Mouse (Mus musculus) liver, embryonic 14.5 days (tissue): ENCODE measurements around the gene Mvk. TPM values are rescaled to one million over a fixed set of nuclear protein-coding genes. Genes with fewer than 3 reads are reported as not detected.

Experiments
- ATAC-seq: fragments of 200-750 bp; cut with Nextera tagmentation; 2 replicates; pipeline ENCODE4 v1.8.0; 2017; ENCODE audit warnings: moderate number of reproducible peaks, mild to moderate bottlenecking, moderate library complexity; ENCODE audit not compliant: insufficient read depth
- DNase-seq, 3 experiments: peaks; one replicate each; pipeline ENCODE4 v3.0.0-alpha.2; 2012 to 2013; ENCODE audit warnings: low read depth in 3 of 3, low spot score in 3 of 3
- H3K27ac ChIP-seq: fragments of 300-500 bp; sonication (generic); 2 replicates; pipeline ENCODE4 v1.5.1; 2014; ENCODE audit warnings: moderate library complexity, mild to moderate bottlenecking, control low read depth, inconsistent platforms
- H3K27me3 ChIP-seq: fragments of 300-500 bp; sonication (generic); 2 replicates; pipeline ENCODE4 v1.6.1; 2014; ENCODE audit warnings: mild to moderate bottlenecking, low read length, moderate library complexity; ENCODE audit not compliant: control insufficient read depth, insufficient read depth
- H3K36me3 ChIP-seq: fragments of 300-500 bp; sonication (generic); replicated peaks from 2 replicates; pipeline ENCODE4 v1.6.1; 2014; ENCODE audit warnings: low read depth; ENCODE audit not compliant: control insufficient read depth, insufficient read depth
- H3K4me1 ChIP-seq, 2 experiments: fragments of 200-500 bp in 1 of 2; fragments of 300-500 bp in 1 of 2; sonication (generic) in 1 of 2; replicated peaks; 2 replicates each; pipeline ENCODE4 v1.6.1; 2012 to 2014; ENCODE audit warnings: antibody characterized with exemption in 1 of 2, inconsistent platforms in 1 of 2, low read length in 1 of 2; ENCODE audit not compliant: control insufficient read depth in 2 of 2, insufficient read depth in 2 of 2
- H3K4me2 ChIP-seq: fragments of 300-500 bp; sonication (generic); 2 replicates; pipeline ENCODE4 v1.6.1; 2014; ENCODE audit warnings: low read depth, mild to moderate bottlenecking, control low read depth, moderate library complexity
- H3K4me3 ChIP-seq, 2 experiments: fragments of 200-500 bp in 1 of 2; fragments of 300-500 bp in 1 of 2; sonication (generic) in 1 of 2; 2 replicates each; pipeline ENCODE4 v1.5.1; 2012 to 2014; ENCODE audit warnings: low read depth in 2 of 2, low read length in 2 of 2, mild to moderate bottlenecking in 2 of 2, control low read depth in 1 of 2, inconsistent platforms in 1 of 2, moderate library complexity in 1 of 2; ENCODE audit not compliant: insufficient read depth in 1 of 2
- H3K9ac ChIP-seq: fragments of 300-500 bp; sonication (generic); replicated peaks from 2 replicates; pipeline ENCODE4 v1.6.1; 2014; ENCODE audit warnings: mild to moderate bottlenecking, control low read depth, moderate library complexity
- H3K9me3 ChIP-seq: fragments of 300-500 bp; sonication (generic); 2 replicates; pipeline ENCODE4 v1.6.1; 2016; ENCODE audit warnings: low read length, mixed read lengths; ENCODE audit not compliant: control insufficient read depth
- CTCF ChIP-seq: IDR thresholded peaks from 2 replicates; pipeline ENCODE4 v1.5.1; 2016; ENCODE audit warnings: antibody characterized with exemption, low read depth, control low read depth
- EP300 ChIP-seq: IDR thresholded peaks from 2 replicates; pipeline ENCODE4 v1.6.1; 2016; ENCODE audit warnings: antibody characterized with exemption, low read depth
- WGBS: fragments of 180-500 bp; shearing (Covaris S2); extraction: QIAGEN DNeasy Blood & Tissue Kit; methylation state at CpG from one replicate; pipeline ENCODE4 v1.1.7; 2014; ENCODE audit not compliant: insufficient replicate concordance; 5-methylcytosine and 5-hydroxymethylcytosine counted together
- polyA plus RNA-seq, 2 experiments: library from polyadenylated mRNA; depleted of rRNA in 1 of 2; stranded (reverse) in 1 of 2; unstranded in 1 of 2; fragments of >200 nt; fragmentation: Nextera tagmentation in 1 of 2; extraction: Ambion mirVana in 1 of 2; gene quantifications; 2 replicates each; pipeline versions ENCODE4 v1.2.1 to v1.2.3; 2012 to 2014

Gene Mvk
- polyA plus RNA-seq, 2 experiments, result 20.2 to 32.6 TPM

GRCm38 (mm10) chr5:114490241-114490640 lies 46.2 kb downstream of the Mvk start:
- Histone ChIP-seq H3K9me3 (no peaks in the 10 kb centered on the region), H3K27me3 (no peaks in the 10 kb centered on the region), H3K4me3 (no peak overlapping the region), H3K9ac (no peak overlapping the region), H3K36me3 (no peaks in the 10 kb centered on the region), H3K4me1 (no peaks in the 10 kb centered on the region), H3K4me2 (no peak overlapping the region), H3K27ac (no peak overlapping the region)
- ATAC-seq (no peak), DNase-seq (no peak)
- 82% methylated on average over 8 of the region's 8 CpGs for WGBS
- TF ChIP-seq CTCF (no peak), EP300 (no peak)

GRCm38 (mm10) chr5:114494761-114495160 lies 50.7 kb downstream of the Mvk start:
- Histone ChIP-seq H3K36me3 (no peaks in the 10 kb centered on the region), H3K9ac (no peak overlapping the region), H3K4me2 (no peak overlapping the region), H3K9me3 (no peaks in the 10 kb centered on the region), H3K27me3 (no peaks in the 10 kb centered on the region), H3K4me1 (no peaks in the 10 kb centered on the region), H3K27ac (no peak overlapping the region), H3K4me3 (no peak overlapping the region)
- DNase-seq (no peak), ATAC-seq (no peak)
- WGBS, result 15% methylated on average over 1 of the region's 1 CpGs
- no peak for TF ChIP-seq CTCF
- no peak for TF ChIP-seq EP300

- no peak for DNase-seq
These were observed 57.2 kb downstream of the Mvk start for GRCm38 (mm10) chr5:114501252-114501651.

GRCm38 (mm10) chr5:114504826-114505225 lies 60.8 kb downstream of the Mvk start:
- H3K27ac ChIP-seq, result no peak overlapping the region
- TF ChIP-seq CTCF (no peak), EP300 (no peak)
- WGBS, result 19% methylated on average over 6 of the region's 6 CpGs

More at GRCm38 (mm10) chr5:114501252-114501651, 57.2 kb downstream of the Mvk start:
- no peaks in the 10 kb centered on the region for H3K9me3 ChIP-seq
- no peak overlapping the region for H3K4me2 ChIP-seq
- 69% methylated on average over 9 of the region's 9 CpGs for WGBS
- H3K9ac ChIP-seq, result no peak overlapping the region
- no peak for ATAC-seq
- no peaks in the 10 kb centered on the region for H3K27me3 ChIP-seq
- H3K36me3 ChIP-seq, result no peaks in the 10 kb centered on the region
- no peak overlapping the region for H3K4me3 ChIP-seq
- no peak overlapping the region for H3K27ac ChIP-seq
- H3K4me1 ChIP-seq, result peaks cover 0 to 4% of the 10 kb centered on the region in 2 experiments; a peak in 1 of 4 replicates
- no peak for TF ChIP-seq CTCF
- TF ChIP-seq EP300, result no peak

GRCm38 (mm10) chr5:114505260-114506085 lies 61.4 kb downstream of the Mvk start:
- H3K27me3 ChIP-seq, result no peaks in the 10 kb centered on the region
- 15% methylated on average over 14 of the region's 14 CpGs for WGBS
- peaks cover 0 to 4% of the 10 kb centered on the region in 2 experiments; a peak in 1 of 4 replicates for H3K4me1 ChIP-seq
- H3K9me3 ChIP-seq, result no peaks in the 10 kb centered on the region
- H3K9ac ChIP-seq, result no peak overlapping the region
- H3K4me3 ChIP-seq, result no peak overlapping the region
- no peak for ATAC-seq
- no peak overlapping the region for H3K27ac ChIP-seq
- DNase-seq, result no peak
- H3K4me2 ChIP-seq, result no peak overlapping the region
- H3K36me3 ChIP-seq, result no peaks in the 10 kb centered on the region
- TF ChIP-seq EP300 (no peak), CTCF (no peak)

More at GRCm38 (mm10) chr5:114504826-114505225, 60.8 kb downstream of the Mvk start:
- Histone ChIP-seq H3K27me3 (no peaks in the 10 kb centered on the region), H3K4me3 (no peak overlapping the region), H3K36me3 (no peaks in the 10 kb centered on the region), H3K9me3 (no peaks in the 10 kb centered on the region), H3K9ac (no peak overlapping the region), H3K4me1 (peaks cover 0 to 4% of the 10 kb centered on the region in 2 experiments; a peak in 1 of 4 replicates), H3K4me2 (no peak overlapping the region)
- ATAC-seq (no peak), DNase-seq (no peak)
